Mouse (Mus musculus): ENCODE results near the gene Ctdnep1.

DNA sequence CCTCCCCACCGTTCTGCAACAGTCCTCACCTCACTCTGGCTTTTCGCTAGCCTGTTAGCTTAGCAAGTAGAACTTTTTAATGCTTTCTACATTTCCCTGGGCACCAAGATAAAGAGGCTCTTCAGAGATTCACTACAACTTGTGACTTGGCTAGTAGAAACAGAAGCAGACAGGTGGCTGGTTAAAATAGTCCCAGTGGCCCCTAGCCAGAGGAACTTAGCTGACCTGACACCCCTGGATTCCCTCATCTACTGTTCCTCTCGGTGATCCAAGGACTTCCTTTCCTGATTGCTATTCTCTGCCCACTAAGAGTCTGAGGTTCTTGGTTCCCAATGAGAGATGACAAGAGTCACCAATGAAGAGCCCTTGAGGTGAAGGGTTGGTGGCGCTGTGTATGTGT, 2.4 kb downstream of the Ctdnep1 start:
- TF ChIP-seq POLR2A (IDR thresholded peaks at IDR 0.05; ENCODE audit: insufficient read depth, low read depth, low read length) = no peak
- no peak for TF ChIP-seq CTCF (IDR thresholded peaks at IDR 0.05; ENCODE audit: insufficient read depth, low read depth, low read length)
